Mouse (Mus musculus) regulatory T cell (primary cell): ENCODE results near the gene Ulk1.

Source experiments
- in situ Hi-C: fragments of 300-600 bp; cut with MboI, MseI; formaldehyde crosslinking; loops from one replicate; pipeline ENCODE4 v1.15.1; 2025; ENCODE audit warnings: high pct_unique_total_duplicates

The Ulk1 gene

DNA sequence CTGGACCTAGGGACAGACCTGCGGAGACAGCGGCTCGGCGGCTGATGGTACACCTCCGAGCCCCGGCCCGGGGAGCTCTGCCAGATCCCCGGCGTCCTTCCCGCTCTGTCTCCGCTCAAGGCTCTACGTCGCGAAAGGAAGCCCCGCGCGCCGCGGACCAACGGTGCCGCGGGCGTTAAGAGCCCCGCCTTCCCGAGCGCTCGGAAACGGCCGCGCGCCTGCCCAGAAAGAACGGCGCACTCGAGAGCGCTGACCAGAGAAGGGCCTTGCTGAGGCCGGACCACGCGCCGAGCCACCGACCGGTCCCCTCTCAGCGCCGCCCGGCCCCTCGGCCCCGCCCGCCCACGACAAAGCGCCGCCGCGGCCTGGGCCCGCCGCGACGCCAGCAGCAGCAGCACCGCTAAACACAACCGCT is 39.9 kb downstream of the Ulk1 start:
- in situ Hi-C loops: no loop called here

DNA sequence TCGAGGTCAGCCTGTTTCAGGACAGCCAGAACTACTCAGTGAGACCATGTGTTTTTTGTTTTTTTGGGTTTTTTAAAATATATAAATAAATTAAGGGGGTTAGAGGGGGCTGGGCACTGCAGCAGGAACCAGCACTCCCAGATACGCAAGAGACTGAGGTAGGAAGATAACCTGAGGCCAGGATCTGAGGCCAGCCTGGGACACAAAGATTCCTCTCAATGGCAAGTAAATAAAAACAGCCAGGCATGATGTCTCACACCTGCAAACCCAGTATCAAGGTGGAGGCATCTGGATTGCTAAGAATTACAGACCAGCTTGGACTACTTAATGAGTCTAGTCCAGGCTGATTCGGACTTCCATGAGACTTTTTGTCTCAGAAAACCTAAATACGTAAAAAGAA is 40.6 kb downstream of the Ulk1 start:
- in situ Hi-C loops: no loop called here

DNA sequence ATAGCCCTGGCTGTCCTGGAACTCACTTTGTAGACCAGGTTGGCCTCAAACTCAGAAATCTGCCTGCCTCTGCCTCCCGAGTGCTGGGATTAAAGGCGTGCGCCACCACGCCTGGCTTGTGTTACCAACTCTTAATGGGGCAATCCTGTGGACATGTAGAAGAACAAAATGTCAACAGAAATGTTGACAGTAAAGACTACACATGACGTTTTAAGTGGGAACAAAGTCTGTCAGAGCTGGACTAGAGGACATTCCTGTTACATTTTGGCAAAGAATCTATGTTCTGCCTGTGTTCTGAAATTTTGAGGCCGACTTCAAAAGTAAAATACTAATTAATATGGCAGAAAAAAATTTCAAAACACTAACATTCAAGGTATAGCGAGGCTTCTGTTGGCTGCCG is 46.0 kb downstream of the Ulk1 start:
- in situ Hi-C loops: no loop called here

DNA sequence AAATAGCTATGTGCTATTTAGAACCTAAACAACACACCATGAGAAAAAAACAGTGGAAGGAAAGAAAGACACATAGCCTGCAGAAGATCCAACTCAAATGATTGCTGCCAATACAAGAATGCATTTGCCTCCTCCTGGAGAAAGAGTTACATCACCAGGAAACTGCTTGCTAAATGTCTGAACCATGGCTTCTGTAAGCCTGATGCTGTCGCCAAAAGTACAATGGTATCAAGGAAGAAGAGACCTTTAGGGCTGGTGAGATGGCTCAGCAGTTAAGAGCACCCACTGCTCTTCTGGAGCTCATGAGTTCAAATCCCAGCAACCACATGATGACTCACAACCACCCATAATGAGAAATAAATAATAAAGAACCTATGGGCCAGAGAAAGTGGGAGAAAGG is 64.9 kb downstream of the Ulk1 start:
- in situ Hi-C loops: no loop called here

DNA sequence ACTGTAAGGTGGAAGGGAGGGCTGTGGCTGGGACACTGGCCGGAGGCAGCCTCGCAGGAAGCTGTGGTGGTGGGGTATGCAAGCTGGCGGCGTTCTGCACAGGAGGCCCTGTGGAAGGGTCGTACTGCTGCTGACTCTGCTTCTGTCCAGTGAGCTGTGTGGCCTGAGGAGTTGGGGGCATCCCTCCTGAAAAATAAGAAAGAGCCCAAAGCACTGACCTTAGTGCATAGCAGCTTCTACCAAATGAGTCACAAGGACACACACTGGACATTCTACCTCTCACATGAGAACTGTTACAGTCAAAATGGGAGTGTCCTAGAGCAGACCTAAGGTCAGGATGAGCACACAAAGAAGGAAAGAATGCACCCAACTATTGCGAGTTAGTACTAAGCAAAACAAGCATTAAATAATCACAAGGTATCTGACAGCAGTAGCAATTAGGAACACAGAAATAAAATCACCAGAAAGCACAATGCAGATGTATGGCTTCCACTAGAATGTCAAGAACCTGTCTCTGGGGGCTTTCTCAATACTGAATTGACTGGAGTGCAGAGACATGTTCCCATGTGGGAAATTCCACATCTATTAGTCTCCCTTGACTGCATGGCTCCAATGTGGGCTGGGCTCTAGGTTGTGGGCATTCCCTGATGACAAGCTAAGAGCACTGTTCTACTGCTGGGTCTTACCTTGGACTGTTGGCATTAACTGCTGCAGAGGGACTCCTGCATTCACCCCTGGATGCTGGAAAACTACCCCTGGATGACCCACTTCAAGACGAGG is 70.2 kb downstream of the Ulk1 start:
- in situ Hi-C loops: no loop called here

DNA sequence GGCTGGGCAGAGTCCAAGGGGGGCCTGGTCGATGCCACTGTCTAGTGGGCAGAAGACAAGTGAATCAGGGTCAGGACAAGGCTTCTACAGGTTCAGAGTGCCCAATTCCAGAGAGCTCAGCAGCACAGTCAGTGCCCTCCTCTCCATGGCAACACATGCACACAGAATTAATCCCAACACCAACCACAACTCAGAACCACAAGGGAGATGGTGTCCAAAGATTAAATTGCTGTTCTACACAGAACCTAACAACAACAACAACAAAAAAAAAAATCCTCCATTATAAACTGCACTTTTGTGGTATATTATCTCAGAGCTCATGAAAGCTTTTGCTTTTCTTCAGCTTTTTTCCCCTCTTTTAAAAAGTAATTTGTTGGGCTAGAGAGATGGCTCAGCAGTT is 74.3 kb downstream of the Ulk1 start:
- in situ Hi-C loops: no loop called here
